Mouse (Mus musculus): ENCODE results near the gene Zfp408.
A peak's percentile ranks its signal among the peaks of the same experiment; 100 is the strongest.

DNA sequence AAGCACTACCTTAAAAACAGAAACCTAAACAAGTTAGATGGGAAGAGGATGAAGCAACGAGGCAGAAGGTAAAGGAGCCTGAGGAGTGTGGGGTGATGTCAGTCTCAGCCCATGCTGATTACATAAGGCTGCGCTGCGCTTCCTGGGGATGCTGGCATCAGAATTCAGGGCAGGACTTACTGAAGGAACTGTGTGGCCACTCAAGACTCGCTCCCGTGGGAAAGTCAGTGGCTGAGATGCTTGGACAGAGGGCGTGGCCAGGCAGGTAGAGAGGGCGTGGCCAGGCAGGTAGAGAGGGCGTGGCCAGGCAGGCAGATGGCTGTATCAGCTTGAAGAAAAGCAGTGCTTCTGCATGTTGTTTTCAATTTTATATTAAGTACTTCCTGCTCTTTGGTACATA lies 34.3 kb upstream of the Zfp408 start:
- TF ChIP-seq CTCF (IDR thresholded peaks at IDR 0.05; ENCODE audit: insufficient read depth, low read length) (no peak), POLR2A (IDR thresholded peaks at IDR 0.05; ENCODE audit: borderline replicate concordance, extremely low read depth, low read depth, low read length) (0 out of 2 replicates have a peak, but pooled peaks have one; percentile 4)
